Mouse (Mus musculus) stomach, postnatal 0 days (tissue): ENCODE results near the gene Amd1. TPM values are rescaled to one million over a fixed set of nuclear protein-coding genes. Genes with fewer than 3 reads are reported as not detected.

Source experiments
- ATAC-seq: fragments of 200-750 bp; cut with Nextera tagmentation; 2 replicates; pipeline ENCODE4 v1.8.0; 2017; ENCODE audit not compliant: low FRiP score, low TSS enrichment
- DNase-seq: peaks from one replicate; pipeline ENCODE4 v3.0.0-alpha.2; 2016; ENCODE audit warnings: low spot score
- H3K27ac ChIP-seq: fragments of 300-500 bp; sonication (generic); replicated peaks from 2 replicates; pipeline ENCODE4 v1.5.1; 2014; ENCODE audit warnings: mild to moderate bottlenecking, control low read depth
- H3K27me3 ChIP-seq: fragments of 300-500 bp; sonication (generic); 2 replicates; pipeline ENCODE4 v1.6.1; 2014; ENCODE audit warnings: low read length; ENCODE audit not compliant: control insufficient read depth, insufficient read depth
- H3K36me3 ChIP-seq: fragments of 300-500 bp; sonication (generic); 2 replicates; pipeline ENCODE4 v1.6.1; 2014; ENCODE audit warnings: low read length, mixed read lengths; ENCODE audit not compliant: control insufficient read depth, insufficient read depth
- H3K4me1 ChIP-seq: fragments of 300-500 bp; sonication (generic); replicated peaks from 2 replicates; pipeline ENCODE4 v1.6.1; 2014; ENCODE audit warnings: antibody characterized with exemption; ENCODE audit not compliant: control insufficient read depth, insufficient read depth
- H3K4me2 ChIP-seq: fragments of 300-500 bp; sonication (generic); replicated peaks from 2 replicates; pipeline ENCODE4 v1.6.1; 2014; ENCODE audit warnings: low read depth, mild to moderate bottlenecking, control low read depth, moderate library complexity
- H3K4me3 ChIP-seq: fragments of 300-500 bp; sonication (generic); 2 replicates; pipeline ENCODE4 v1.5.1; 2014; ENCODE audit warnings: low read depth, low read length, control low read depth
- H3K9ac ChIP-seq: fragments of 300-500 bp; sonication (generic); 2 replicates; pipeline ENCODE4 v1.6.1; 2014; ENCODE audit warnings: mild to moderate bottlenecking, low read length, control low read depth, mixed read lengths
- H3K9me3 ChIP-seq: fragments of 300-500 bp; sonication (generic); 2 replicates; pipeline ENCODE4 v1.6.1; 2016; ENCODE audit warnings: low read length; ENCODE audit not compliant: control insufficient read depth
- CTCF ChIP-seq: IDR thresholded peaks from 2 replicates; pipeline ENCODE4 v1.5.1; 2016; ENCODE audit warnings: antibody characterized with exemption, low read depth, mild to moderate bottlenecking, moderate library complexity
- EP300 ChIP-seq: optimal IDR thresholded peaks from 2 replicates; pipeline ENCODE3; 2016; ENCODE audit warnings: antibody characterized with exemption
- WGBS: fragments of 180-500 bp; shearing (Covaris S2); extraction: QIAGEN DNeasy Blood & Tissue Kit; methylation state at CpG from one replicate; pipeline ENCODE4 v1.1.7; 2014; 5-methylcytosine and 5-hydroxymethylcytosine counted together
- polyA plus RNA-seq: library from polyadenylated mRNA; unstranded; fragments of >200 nt; fragmentation: Nextera tagmentation; extraction: Ambion mirVana; gene quantifications from 2 replicates; pipeline ENCODE4 v1.2.1, GENCODE M21; 2015

The Amd1 gene
- polyA plus RNA-seq, 1 experiment from 2014 or later: 48.0 TPM

DNA sequence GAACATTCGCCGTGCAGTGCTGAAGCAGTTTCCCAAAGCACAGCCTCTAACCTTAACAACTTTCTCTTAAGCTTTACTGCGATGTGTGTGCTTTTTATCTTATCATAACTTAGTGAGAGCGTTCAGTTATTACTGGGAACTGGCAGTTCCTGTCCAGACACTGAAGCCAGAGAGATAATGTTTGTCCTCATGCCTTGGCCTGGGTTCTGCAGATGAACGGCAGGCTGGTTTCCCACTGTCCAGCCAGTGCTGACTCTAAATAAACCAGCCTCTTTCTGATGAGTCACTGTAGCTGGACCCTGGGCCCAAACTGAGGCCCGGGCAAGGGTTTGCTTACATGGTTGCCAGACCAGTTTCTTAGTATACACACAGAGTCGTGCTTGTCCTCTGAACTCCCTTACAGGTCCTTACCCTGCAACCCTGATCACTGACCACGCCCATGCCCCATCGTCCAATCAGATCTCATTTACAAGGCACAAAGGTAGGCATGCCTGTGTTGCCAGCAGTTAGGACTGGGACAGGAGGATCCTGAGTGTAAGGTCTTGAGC lies 26.1 kb upstream of the Amd1 start:
- no peaks in the 10 kb centered on the region for H3K4me1 ChIP-seq
- H3K4me3 ChIP-seq: no peak overlapping the region
- TF ChIP-seq CTCF (no peak), EP300 (no peak)
- DNase-seq (peak; percentile 94), ATAC-seq (peak; percentile 99)
- no peak overlapping the region for H3K9ac ChIP-seq
- peak overlapping the region; percentile 84 for H3K27ac ChIP-seq
- no peaks in the 10 kb centered on the region for H3K9me3 ChIP-seq
- no peak overlapping the region for H3K4me2 ChIP-seq
- 43% methylated on average over 9 of the region's 9 CpGs for WGBS
- no peaks in the 10 kb centered on the region for H3K27me3 ChIP-seq
- H3K36me3 ChIP-seq: no peaks in the 10 kb centered on the region

DNA sequence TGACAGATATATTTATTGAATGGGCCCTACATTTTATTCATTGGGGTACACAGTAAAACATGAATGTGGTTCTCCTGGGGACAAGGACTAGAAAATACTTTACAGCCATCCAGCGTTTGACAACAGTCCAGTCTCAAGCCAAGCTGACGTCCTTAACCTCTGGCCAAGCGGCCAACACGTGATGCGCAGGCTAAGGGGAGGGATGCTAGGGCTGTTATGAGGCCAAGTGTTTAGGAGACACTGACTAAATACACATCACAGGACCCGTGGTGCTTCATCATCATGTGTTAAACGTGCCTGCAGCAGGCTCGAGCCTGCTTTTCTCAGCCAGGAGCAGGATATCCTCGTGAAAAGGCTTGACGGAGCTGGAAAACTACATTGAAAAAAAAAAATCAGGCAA lies 18.3 kb upstream of the Amd1 start:
- TF ChIP-seq EP300: no peak
- no peak for TF ChIP-seq CTCF
- Histone ChIP-seq H3K4me2 (no peak overlapping the region), H3K27me3 (no peaks in the 10 kb centered on the region), H3K9ac (no peak overlapping the region), H3K4me3 (no peak overlapping the region), H3K27ac (no peak overlapping the region), H3K36me3 (no peaks in the 10 kb centered on the region), H3K4me1 (no peaks in the 10 kb centered on the region), H3K9me3 (no peaks in the 10 kb centered on the region)
- ATAC-seq: no peak
- 83% methylated on average over 10 of the region's 10 CpGs for WGBS
- no peak for DNase-seq

DNA sequence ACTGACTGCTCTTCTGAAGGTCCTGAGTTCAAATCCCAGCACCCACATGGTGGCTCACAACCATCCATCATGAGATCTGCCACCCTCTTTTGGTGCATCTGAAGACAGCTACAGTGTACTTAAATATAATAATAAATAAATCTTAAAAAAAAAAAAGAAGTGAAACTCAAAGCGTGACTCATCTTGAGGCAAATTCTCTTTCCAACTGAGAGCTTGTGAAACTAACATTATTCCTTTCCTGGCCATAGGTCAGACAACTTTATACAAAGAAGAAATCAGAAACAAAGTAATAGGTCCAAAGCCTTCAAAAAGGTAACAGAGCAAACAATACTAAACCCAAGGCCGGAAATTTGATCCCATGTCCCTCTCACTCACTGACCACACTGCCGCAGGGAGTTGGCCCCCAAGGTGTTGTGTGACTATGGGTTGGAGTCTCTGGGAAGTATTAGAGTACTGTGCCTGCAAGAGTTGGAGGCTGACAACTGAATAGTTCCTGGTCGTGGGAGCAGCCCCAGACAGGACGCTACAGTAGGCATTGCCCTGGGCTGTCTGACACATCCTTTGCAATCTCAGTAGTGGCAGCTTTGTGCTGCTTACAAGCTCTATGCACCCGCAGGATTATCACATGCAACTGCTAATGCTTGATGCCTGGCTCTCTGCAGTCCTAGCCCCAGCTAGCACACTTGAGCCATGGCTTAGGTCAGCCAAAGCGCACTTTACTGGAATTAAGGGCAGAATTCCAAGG lies 15.0 kb upstream of the Amd1 start:
- TF ChIP-seq CTCF (no peak), EP300 (no peak)
- Histone ChIP-seq H3K4me3 (no peak overlapping the region), H3K9me3 (no peaks in the 10 kb centered on the region), H3K27ac (no peak overlapping the region), H3K27me3 (no peaks in the 10 kb centered on the region), H3K36me3 (no peaks in the 10 kb centered on the region), H3K9ac (no peak overlapping the region), H3K4me2 (no peak overlapping the region), H3K4me1 (no peaks in the 10 kb centered on the region)
- WGBS: 39% methylated on average over 7 of the region's 7 CpGs
- ATAC-seq (no peak), DNase-seq (no peak)

DNA sequence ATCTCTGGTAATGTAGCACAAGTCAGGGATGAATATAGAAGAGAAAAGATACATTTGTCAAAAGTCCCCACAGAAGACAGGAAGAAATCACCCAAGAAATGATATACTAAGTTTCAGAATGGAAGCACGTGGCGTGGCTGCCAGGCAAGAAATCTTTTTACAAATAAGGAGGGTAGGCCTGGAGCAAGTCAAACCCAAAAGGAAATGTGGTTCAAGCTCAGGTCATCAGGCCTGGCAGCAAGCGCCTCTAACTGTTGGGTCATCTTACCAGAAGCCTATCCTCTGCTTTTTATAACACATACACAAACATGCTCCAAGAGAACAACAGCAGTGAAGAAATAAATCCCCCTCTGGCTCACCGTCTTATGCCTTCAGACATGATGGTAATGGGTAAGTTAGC lies 10.8 kb upstream of the Amd1 start:
- ATAC-seq (no peak), DNase-seq (no peak)
- TF ChIP-seq EP300: no peak
- Histone ChIP-seq H3K9ac (no peak overlapping the region), H3K27me3 (no peaks in the 10 kb centered on the region), H3K4me1 (no peaks in the 10 kb centered on the region), H3K4me3 (no peak overlapping the region), H3K4me2 (no peak overlapping the region), H3K27ac (no peak overlapping the region), H3K36me3 (no peaks in the 10 kb centered on the region), H3K9me3 (no peaks in the 10 kb centered on the region)
- WGBS: 57% methylated on average over 4 of the region's 4 CpGs

DNA sequence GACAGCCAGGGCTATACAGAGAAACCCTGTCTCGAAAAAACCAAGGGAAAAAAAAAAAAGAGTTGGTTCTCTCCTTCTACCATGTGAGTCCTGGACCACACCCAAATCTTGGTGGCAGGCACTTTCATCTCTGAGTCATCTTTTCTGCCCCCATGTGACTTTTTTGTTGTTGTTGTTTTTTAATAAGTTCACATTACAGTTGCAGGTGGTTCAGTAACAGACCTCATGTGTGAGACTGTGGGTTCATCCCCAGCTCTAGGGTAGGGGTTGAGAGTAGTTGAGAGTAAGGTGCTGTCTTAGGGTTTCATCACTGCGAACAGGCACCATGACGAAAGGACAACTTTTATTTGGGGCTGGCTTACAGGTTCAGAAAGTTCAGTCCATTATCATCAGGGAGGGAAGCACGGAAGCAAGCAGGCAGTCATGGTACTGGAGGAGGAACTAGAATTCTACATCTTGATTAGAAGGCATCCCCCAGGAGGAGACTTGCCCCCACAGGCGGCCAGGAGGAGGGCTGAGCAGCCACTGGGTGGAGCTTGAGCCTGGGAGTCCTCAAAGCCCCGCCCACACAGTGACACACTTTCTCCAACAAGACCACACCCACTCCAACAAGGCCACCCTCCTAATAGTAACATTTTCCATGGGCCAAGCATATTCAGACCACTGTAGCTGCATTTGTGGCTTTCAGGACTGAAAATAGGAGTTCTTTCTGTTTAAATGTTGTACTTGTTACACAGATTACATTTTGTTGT lies 8.1 kb upstream of the Amd1 start:
- no peaks in the 10 kb centered on the region for H3K27me3 ChIP-seq
- no peak overlapping the region for H3K4me3 ChIP-seq
- H3K9ac ChIP-seq: no peak overlapping the region
- no peaks in the 10 kb centered on the region for H3K9me3 ChIP-seq
- no peak for ATAC-seq
- 0 out of 2 replicates have a peak overlapping the region, but pooled peaks have one; percentile 18 for H3K27ac ChIP-seq
- TF ChIP-seq EP300: no peak
- no peaks in the 10 kb centered on the region for H3K36me3 ChIP-seq
- peak; percentile 59 for DNase-seq
- no peak overlapping the region for H3K4me2 ChIP-seq
- H3K4me1 ChIP-seq: no peaks in the 10 kb centered on the region
- WGBS: 56% methylated on average over 6 of the region's 6 CpGs
